Mouse (Mus musculus) bone marrow macrophage, adult 2 months (primary cell): ENCODE data around the gene Trim2.

ENCODE experiments used
- CTCF ChIP-seq: IDR thresholded peaks from 2 replicates; pipeline ENCODE4 v1.5.1; 2012; ENCODE audit warnings: low read depth, mild to moderate bottlenecking, low read length, moderate library complexity
- POLR2A ChIP-seq: IDR thresholded peaks from 2 replicates; pipeline ENCODE4 v1.6.1; 2012; ENCODE audit warnings: mild to moderate bottlenecking, low read depth, low read length, borderline replicate concordance

GRCm38 (mm10) chr3:84260837-84261236 is 45.8 kb downstream of the Trim2 start:
- TF ChIP-seq CTCF (no peak), POLR2A (no peak)
